Mouse (Mus musculus): ENCODE results near the gene Mgat5.

DNA sequence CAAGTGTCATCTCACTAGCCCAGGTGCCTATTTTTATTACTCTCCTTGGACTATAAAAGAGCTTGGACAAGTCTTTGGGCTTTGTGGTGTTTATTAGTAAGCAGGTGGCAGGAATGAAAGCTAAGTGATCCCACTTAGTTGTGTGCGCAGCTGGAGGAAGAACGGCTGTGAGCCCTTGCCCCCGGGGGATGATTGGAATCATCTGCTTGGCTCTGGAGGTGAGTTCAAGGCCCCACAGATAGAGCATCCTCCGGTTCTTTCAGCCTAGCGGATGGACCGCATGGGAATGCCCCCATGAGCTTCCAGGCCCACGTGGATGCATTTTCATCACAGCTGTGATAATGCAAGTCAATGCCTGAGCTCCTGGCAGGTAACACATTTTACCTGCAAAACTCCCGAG, 31.6 kb downstream of the Mgat5 start:
- TF ChIP-seq CTCF (IDR thresholded peaks at IDR 0.05; ENCODE audit: low read depth, low read length) = no peak
- no peak for TF ChIP-seq GATA2 (IDR thresholded peaks at IDR 0.05; ENCODE audit: borderline replicate concordance, low read depth, low read length)
- no peak for TF ChIP-seq POLR2AphosphoS5 (IDR thresholded peaks at IDR 0.05; ENCODE audit: insufficient replicate concordance, low read depth, low read length)
- TF ChIP-seq GATA1 (IDR thresholded peaks at IDR 0.05; ENCODE audit: borderline replicate concordance, low read length) = no peak
- TF ChIP-seq TAL1 (conservative IDR thresholded peaks at IDR 0.05; ENCODE audit: low read depth, low read length) = no peak

Measured in G1E (cell line).